Comparison of ENCODE assay signal across 15 mouse cellular contexts in genomic region chr8:126232521-126232920, GRCm38 (mm10).
"Had no signal": no experiment of that assay in that cellular context is flagged by ENCODE, and none has a peak within 500 bp of the region (broad histone marks: within the 10 kb centered on the region; RNA-seq: fewer than 3 reads in every experiment).

No protein-coding gene starts in this region.

- H3K9me3 ChIP-seq: limb, embryonic 15.5 days; midbrain, embryonic 15.5 days; stomach, embryonic 15.5 days had no signal

- H3K4me1 ChIP-seq: limb, embryonic 15.5 days; liver, embryonic 12.5 days; midbrain, embryonic 15.5 days; stomach, embryonic 15.5 days had no signal

- H3K4me3 ChIP-seq: limb, embryonic 15.5 days; liver, embryonic 12.5 days; midbrain, embryonic 15.5 days; stomach, embryonic 15.5 days had no signal

- H3K36me3 ChIP-seq: limb, embryonic 15.5 days; liver, embryonic 12.5 days; midbrain, embryonic 15.5 days; stomach, embryonic 15.5 days had no signal

- H3K27ac ChIP-seq: kidney, postnatal 0 days; limb, embryonic 15.5 days; liver, embryonic 12.5 days; midbrain, embryonic 15.5 days; stomach, embryonic 15.5 days had no signal

- H3K4me2 ChIP-seq: limb, embryonic 15.5 days; liver, embryonic 12.5 days; lung, embryonic 14.5 days; midbrain, embryonic 11.5 days; midbrain, embryonic 15.5 days; stomach, embryonic 15.5 days had no signal

- DNase-seq: kidney, adult 9 months; kidney, postnatal 36 days; layer of hippocampus, adult 9-11 months; layer of hippocampus, postnatal 36 days; lung, embryonic 14.5 days; lung, postnatal 10 days; lung, postnatal 4 days; right cerebral cortex, postnatal 14 days; thymus, postnatal 4 days had no signal

- H3K9ac ChIP-seq: limb, embryonic 15.5 days; liver, embryonic 12.5 days; lung, embryonic 14.5 days; midbrain, embryonic 15.5 days; stomach, embryonic 15.5 days had no signal

- H3K27me3 ChIP-seq: limb, embryonic 15.5 days; liver, embryonic 12.5 days; midbrain, embryonic 15.5 days; stomach, embryonic 15.5 days had no signal

- ATAC-seq: liver, embryonic 12.5 days; midbrain, embryonic 15.5 days had no signal
